Mouse (Mus musculus) mouse trophoblast stem cell (cell line): ENCODE data around the gene Vmn1r171.
"Not testable (repeated sequence)": the region's sequence is repeated elsewhere in the genome, so short reads cannot be mapped to it uniquely, and the experiment has no call there.

Experiments
- in situ Hi-C, 2 experiments: fragments of 300-500 bp; cut with MseI, MboI; formaldehyde crosslinking; loops; 2 replicates in 1 of 2; 3 replicates in 1 of 2; pipeline ENCODE4 v1.15.1; 2025

Gene Vmn1r171

GRCm38 (mm10) chr7:23630422-23630821, at the start of gene Vmn1r171:
Gene Vmn1r171 (plus strand): TSS chr7:23630722.
- in situ Hi-C loops, result no loop called here

- in situ Hi-C loops, result not testable (repeated sequence)
Observed at GRCm38 (mm10) chr7:23605875-23606274, 24.6 kb upstream of the Vmn1r171 start, which contains the start of gene Vmn1r170. Gene Vmn1r170 (plus strand): TSS chr7:23606175.

- in situ Hi-C loops, result no loop called here
Observed at GRCm38 (mm10) chr7:23658016-23658415, 27.5 kb downstream of the Vmn1r171 start, which contains the start of gene Vmn1r172. Gene Vmn1r172 (plus strand): TSS chr7:23658316.
